Mouse (Mus musculus): ENCODE data around the gene Map4k3. TPM values are rescaled to one million over a fixed set of nuclear protein-coding genes. Genes with fewer than 3 reads are reported as not detected.

Gene Map4k3
- polyA plus RNA-seq, 1 experiment from 2014 or later: 5.5 TPM

GRCm38 (mm10) chr17:80696956-80697355 lies 31.3 kb downstream of the Map4k3 start:
- H3K4me1 ChIP-seq (ENCODE audit: insufficient read depth): peaks cover 7% of the 10 kb centered on the region; the same call in 1 of the 2 replicates
- no peak overlapping the region for H3K9ac ChIP-seq (replicated peaks)
- no peaks in the 10 kb centered on the region for H3K36me3 ChIP-seq (replicated peaks; ENCODE audit: insufficient read depth, low read length)
- DNase-seq (no peak), ATAC-seq (no peak)
- no peaks in the 10 kb centered on the region for H3K27me3 ChIP-seq (ENCODE audit: insufficient read depth, low read length)
- H3K4me3 ChIP-seq (ENCODE audit: low read depth, low read length): no peak overlapping the region
- H3K9me3 ChIP-seq (ENCODE audit: low read length): no peaks in the 10 kb centered on the region
- H3K4me2 ChIP-seq (ENCODE audit: low read depth, low read length): no peak overlapping the region
- no peak for TF ChIP-seq EP300 (IDR thresholded peaks at IDR 0.05; ENCODE audit: low read depth)
- no peak for TF ChIP-seq CTCF (IDR thresholded peaks at IDR 0.05; ENCODE audit: low read depth)
- H3K27ac ChIP-seq (ENCODE audit: low read depth): no peak overlapping the region
- 81% methylated on average over 5 of the region's 5 CpGs for WGBS (ENCODE audit: insufficient replicate concordance)

- Histone ChIP-seq H3K4me1 (ENCODE audit: insufficient read depth) (peaks cover 7% of the 10 kb centered on the region; the same call in 1 of the 2 replicates), H3K36me3 (replicated peaks; ENCODE audit: insufficient read depth, low read length) (no peaks in the 10 kb centered on the region), H3K4me3 (ENCODE audit: low read depth, low read length) (no peak overlapping the region), H3K9ac (replicated peaks) (no peak overlapping the region), H3K9me3 (ENCODE audit: low read length) (no peaks in the 10 kb centered on the region), H3K27me3 (ENCODE audit: insufficient read depth, low read length) (no peaks in the 10 kb centered on the region), H3K4me2 (ENCODE audit: low read depth, low read length) (no peak overlapping the region), H3K27ac (ENCODE audit: low read depth) (no peak overlapping the region)
- WGBS (ENCODE audit: insufficient replicate concordance): 82% methylated on average over 6 of the region's 6 CpGs
- DNase-seq: no peak
- no peak for ATAC-seq
- TF ChIP-seq EP300 (IDR thresholded peaks at IDR 0.05; ENCODE audit: low read depth): no peak
- no peak for TF ChIP-seq CTCF (IDR thresholded peaks at IDR 0.05; ENCODE audit: low read depth)
Measured at GRCm38 (mm10) chr17:80696210-80696609, 32.1 kb downstream of the Map4k3 start.

GRCm38 (mm10) chr17:80693707-80694106 lies 34.6 kb downstream of the Map4k3 start:
- peaks cover 7% of the 10 kb centered on the region; the same call in 1 of the 2 replicates for H3K4me1 ChIP-seq (ENCODE audit: insufficient read depth)
- TF ChIP-seq CTCF (IDR thresholded peaks at IDR 0.05; ENCODE audit: low read depth) (no peak), EP300 (IDR thresholded peaks at IDR 0.05; ENCODE audit: low read depth) (no peak)
- H3K36me3 ChIP-seq (replicated peaks; ENCODE audit: insufficient read depth, low read length): no peaks in the 10 kb centered on the region
- ATAC-seq (no peak), DNase-seq (no peak)
- no peak overlapping the region for H3K27ac ChIP-seq (ENCODE audit: low read depth)
- no peak overlapping the region for H3K4me2 ChIP-seq (ENCODE audit: low read depth, low read length)
- H3K4me3 ChIP-seq (ENCODE audit: low read depth, low read length): no peak overlapping the region
- H3K27me3 ChIP-seq (ENCODE audit: insufficient read depth, low read length): no peaks in the 10 kb centered on the region
- H3K9ac ChIP-seq (replicated peaks): no peak overlapping the region
- 58% methylated on average over 7 of the region's 7 CpGs for WGBS (ENCODE audit: insufficient replicate concordance)
- no peaks in the 10 kb centered on the region for H3K9me3 ChIP-seq (ENCODE audit: low read length)

DNA sequence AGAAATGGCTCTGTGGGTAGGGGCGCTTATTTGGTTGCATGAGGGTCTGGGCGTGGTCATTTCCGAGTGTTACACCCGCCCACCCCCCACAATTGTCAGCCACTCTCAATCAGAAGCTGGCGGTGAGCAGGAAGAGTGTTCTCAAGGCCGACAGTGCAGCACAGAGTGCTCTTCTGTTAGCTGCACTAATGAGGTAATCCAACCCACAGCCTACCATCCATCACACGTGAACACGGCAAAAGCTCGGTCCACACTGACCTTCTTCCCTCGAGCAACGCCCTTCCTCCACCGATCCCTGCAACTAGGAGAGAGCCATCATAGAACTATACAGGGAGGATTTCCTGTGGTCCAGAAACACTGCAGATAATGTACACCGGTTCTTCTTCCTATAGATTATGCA lies 36.1 kb downstream of the Map4k3 start:
- Histone ChIP-seq H3K9ac (replicated peaks) (no peak overlapping the region), H3K27me3 (ENCODE audit: insufficient read depth, low read length) (no peaks in the 10 kb centered on the region), H3K4me3 (ENCODE audit: low read depth, low read length) (no peak overlapping the region), H3K4me1 (ENCODE audit: insufficient read depth) (0 out of 2 replicates have a peak, but pooled peaks cover 2% of the 10 kb centered on the region), H3K36me3 (replicated peaks; ENCODE audit: insufficient read depth, low read length) (0 out of 2 replicates have a peak, but pooled peaks cover 1% of the 10 kb centered on the region), H3K27ac (ENCODE audit: low read depth) (no peak overlapping the region), H3K9me3 (ENCODE audit: low read length) (no peaks in the 10 kb centered on the region), H3K4me2 (ENCODE audit: low read depth, low read length) (no peak overlapping the region)
- ATAC-seq: no peak
- no peak for DNase-seq
- WGBS (ENCODE audit: insufficient replicate concordance): 68% methylated on average over 13 of the region's 13 CpGs
- TF ChIP-seq EP300 (IDR thresholded peaks at IDR 0.05; ENCODE audit: low read depth) (no peak), CTCF (IDR thresholded peaks at IDR 0.05; ENCODE audit: low read depth) (no peak)

GRCm38 (mm10) chr17:80688701-80689100 lies 39.6 kb downstream of the Map4k3 start:
- no peak for TF ChIP-seq CTCF (IDR thresholded peaks at IDR 0.05; ENCODE audit: low read depth)
- TF ChIP-seq EP300 (IDR thresholded peaks at IDR 0.05; ENCODE audit: low read depth): no peak
- DNase-seq: no peak
- ATAC-seq: no peak

DNA sequence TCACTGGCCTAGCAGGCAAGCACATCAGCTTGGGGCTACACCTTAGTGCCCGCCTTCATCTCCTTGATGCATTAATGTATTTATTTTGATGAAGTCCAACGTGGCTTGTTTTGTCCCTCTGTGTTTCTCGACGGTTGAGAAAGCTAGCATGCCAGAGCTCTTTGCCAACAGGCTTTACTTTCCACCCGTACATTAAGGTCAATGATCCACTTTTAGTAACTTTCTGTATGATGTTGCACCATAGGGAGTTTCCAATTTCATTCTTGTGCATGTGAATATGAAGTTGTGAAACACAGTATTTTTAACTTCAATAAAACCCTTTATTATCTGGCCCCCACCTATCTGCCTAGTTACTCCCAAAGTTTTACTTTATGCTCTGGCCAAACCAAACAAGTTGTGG lies 42.2 kb downstream of the Map4k3 start:
- Histone ChIP-seq H3K4me1 (ENCODE audit: insufficient read depth) (no peaks in the 10 kb centered on the region), H3K4me3 (ENCODE audit: low read depth, low read length) (no peak overlapping the region), H3K27ac (ENCODE audit: low read depth) (no peak overlapping the region), H3K4me2 (ENCODE audit: low read depth, low read length) (no peak overlapping the region), H3K9ac (replicated peaks) (no peak overlapping the region), H3K27me3 (ENCODE audit: insufficient read depth, low read length) (no peaks in the 10 kb centered on the region), H3K36me3 (replicated peaks; ENCODE audit: insufficient read depth, low read length) (0 out of 2 replicates have a peak, but pooled peaks cover 2% of the 10 kb centered on the region), H3K9me3 (ENCODE audit: low read length) (no peaks in the 10 kb centered on the region)
- ATAC-seq: no peak
- no peak for TF ChIP-seq EP300 (IDR thresholded peaks at IDR 0.05; ENCODE audit: low read depth)
- DNase-seq: no peak
- 68% methylated on average over 5 of the region's 5 CpGs for WGBS (ENCODE audit: insufficient replicate concordance)

More at GRCm38 (mm10) chr17:80688701-80689100, 39.6 kb downstream of the Map4k3 start:
- Histone ChIP-seq H3K4me1 (ENCODE audit: insufficient read depth) (no peaks in the 10 kb centered on the region), H3K36me3 (replicated peaks; ENCODE audit: insufficient read depth, low read length) (0 out of 2 replicates have a peak, but pooled peaks cover 2% of the 10 kb centered on the region), H3K9me3 (ENCODE audit: low read length) (no peaks in the 10 kb centered on the region), H3K27ac (ENCODE audit: low read depth) (no peak overlapping the region), H3K4me2 (ENCODE audit: low read depth, low read length) (no peak overlapping the region), H3K27me3 (ENCODE audit: insufficient read depth, low read length) (no peaks in the 10 kb centered on the region), H3K9ac (replicated peaks) (no peak overlapping the region), H3K4me3 (ENCODE audit: low read depth, low read length) (no peak overlapping the region)
- 83% methylated on average over 11 of the region's 11 CpGs for WGBS (ENCODE audit: insufficient replicate concordance)

Data from liver, postnatal 0 days (tissue).